Mouse (Mus musculus): ENCODE results near the gene Gm17490.

The Gm17490 gene

GRCm38 (mm10) chr2:11625890-11626289 lies at the start of gene Gm17490:
Gene Gm17490 (minus strand): TSS chr2:11626264.
- DNase-seq: no peak

- DNase-seq: no peak
Observed at GRCm38 (mm10) chr2:11672144-11672543, 46.1 kb upstream of the Gm17490 start.

- DNase-seq: no peak
Observed at GRCm38 (mm10) chr2:11665326-11665725, 39.3 kb upstream of the Gm17490 start.

DNA sequence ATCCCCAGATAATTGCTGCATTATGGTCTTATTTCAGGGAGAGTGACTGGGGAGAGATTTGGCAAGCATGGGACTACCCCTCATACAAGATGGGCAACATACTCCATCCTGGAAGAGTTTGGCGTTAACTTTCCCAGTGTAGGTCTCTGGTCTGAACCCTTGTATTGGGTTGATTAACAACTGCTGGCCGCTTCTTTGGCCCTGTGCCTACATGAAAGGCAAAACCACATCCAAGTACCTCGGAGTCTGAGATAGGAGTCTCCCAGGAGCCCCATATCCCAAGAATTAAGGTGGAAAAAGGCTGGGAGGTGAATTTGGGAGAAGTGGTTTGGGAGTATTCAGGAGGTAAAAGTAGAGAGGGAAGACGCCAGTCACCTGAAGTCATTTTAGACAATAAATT lies 38.7 kb upstream of the Gm17490 start:
- no peak for DNase-seq

DNA sequence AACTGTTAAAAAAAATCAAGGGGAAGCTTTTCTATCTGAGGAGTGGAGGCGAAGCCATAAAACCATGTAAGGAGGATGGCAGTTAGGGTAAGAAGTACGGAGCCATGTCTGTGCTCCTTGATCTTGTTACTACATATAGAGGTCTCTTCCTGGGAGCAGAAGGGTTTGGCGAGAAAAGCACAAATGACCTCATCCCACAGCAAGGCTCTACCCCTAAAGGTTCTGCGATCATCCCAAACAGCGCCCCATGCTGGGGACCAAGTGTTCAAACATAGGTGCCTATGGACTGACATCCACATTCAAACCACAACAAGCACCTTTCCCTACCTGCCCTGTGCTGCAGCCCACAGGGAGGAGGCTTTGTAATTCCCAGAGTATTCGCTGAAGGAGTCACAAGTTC lies 38.3 kb upstream of the Gm17490 start:
- peak; percentile 19 to 57 for DNase-seq

DNA sequence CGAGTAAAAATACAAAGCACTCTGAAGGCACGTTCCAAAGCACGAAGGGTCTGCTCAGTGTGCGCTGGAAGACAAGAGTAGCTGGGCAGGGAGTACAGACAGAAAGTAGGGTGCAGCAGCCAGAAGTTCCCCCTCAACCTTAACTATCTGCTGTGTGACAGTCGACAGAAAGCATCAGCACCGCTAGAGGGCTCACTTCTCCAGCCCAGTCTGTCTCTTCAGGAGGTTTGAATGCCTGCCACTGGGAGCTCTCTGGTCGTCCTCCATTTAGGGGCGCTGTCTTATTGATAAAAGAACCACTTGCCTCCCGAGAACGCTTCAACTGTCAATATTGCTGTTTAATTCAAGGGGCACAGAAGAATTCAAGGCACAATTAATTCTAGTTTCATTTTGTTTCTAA lies 37.9 kb upstream of the Gm17490 start:
- DNase-seq: peak; percentile 78 to 85

- no peak for DNase-seq
Observed at GRCm38 (mm10) chr2:11662907-11663230, 36.8 kb upstream of the Gm17490 start.

DNA sequence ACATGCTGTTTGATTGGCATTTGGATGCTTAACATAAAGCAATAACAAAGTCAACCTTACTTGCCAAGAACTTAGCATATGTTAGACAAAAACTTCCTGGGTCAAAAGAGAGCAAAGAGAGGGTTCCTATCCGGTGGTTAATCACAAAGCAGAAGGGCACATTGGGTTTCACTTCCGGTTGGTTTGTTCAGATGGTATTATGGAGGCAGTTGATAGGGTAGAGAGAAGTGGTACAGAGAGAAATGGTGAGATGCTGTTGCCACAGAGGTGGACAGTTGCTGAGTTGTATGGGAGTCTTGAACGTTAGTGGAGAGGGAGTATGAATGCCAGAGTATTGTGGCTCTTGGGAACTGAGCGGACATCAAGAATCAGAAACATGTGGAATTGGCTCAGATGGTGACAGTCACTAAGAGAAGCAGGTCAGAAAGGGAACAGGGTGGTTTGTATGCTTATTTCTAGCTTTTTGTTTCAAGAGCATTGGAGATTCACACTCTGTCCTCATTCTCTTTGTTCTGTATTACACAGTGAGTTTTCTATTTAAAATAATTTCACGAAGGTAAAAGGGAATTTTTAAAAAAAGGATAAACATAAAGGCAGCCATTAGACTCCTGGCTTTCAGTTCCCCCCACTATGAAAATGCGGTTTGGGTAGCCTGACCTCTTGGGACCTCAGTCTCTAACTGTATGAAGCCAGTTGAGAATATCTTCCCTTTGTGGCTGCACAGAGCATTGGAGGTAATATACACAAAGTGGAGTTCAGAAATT lies 36.3 kb upstream of the Gm17490 start:
- no peak for DNase-seq

- DNase-seq: no peak
Observed at GRCm38 (mm10) chr2:11659263-11659662, 33.2 kb upstream of the Gm17490 start.

- no peak for DNase-seq
Observed at GRCm38 (mm10) chr2:11657581-11657980, 31.5 kb upstream of the Gm17490 start.

DNA sequence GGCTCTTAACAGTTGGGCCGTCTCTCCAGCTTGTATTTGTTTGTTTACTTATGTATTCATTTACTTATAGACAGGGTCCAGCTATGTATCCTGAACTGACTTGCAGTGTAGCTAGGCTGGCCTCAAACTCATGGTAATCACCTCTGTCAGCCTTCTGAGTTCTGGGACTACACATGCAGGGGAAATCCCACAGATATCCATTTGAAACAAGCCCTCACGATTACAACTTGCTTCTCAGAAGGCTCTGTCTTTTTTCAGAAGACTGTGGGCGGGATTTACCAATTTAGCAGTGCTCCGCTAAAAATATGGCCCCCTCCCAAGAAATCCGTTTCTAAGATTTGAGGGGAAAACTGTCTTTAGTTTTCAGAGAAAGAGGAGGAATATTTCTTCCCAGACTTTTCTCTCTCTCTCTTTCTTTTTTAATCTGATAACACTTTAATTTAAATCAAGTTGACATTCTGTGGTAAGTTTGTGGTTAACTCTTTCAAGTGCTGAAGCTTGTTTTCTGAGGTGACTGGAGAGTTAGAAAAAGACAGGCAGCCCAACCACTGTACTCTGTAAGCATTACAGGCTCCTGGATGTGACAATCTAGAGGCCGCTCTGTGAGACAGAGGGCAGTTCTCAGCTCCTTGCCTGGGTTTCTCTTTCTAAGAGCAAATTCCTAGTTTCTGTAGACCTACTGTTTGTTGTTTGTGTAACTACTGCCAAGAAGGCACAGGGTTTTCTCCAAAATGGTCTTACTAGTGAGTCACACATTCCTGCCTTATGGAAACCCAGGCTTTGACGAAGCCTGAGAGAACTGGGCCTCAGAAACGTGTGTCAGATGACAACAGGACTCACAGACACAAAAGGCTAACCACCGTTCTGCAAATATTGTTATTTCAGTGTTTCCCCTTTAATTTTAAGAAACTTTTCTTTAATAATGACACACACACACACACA lies 29.2 kb upstream of the Gm17490 start:
- no peak for DNase-seq

- no peak for DNase-seq
Observed at GRCm38 (mm10) chr2:11653780-11654179, 27.7 kb upstream of the Gm17490 start.

GRCm38 (mm10) chr2:11653330-11653729 lies 27.3 kb upstream of the Gm17490 start:
- DNase-seq: peak in 1 of 2 experiments; percentile 43

DNA sequence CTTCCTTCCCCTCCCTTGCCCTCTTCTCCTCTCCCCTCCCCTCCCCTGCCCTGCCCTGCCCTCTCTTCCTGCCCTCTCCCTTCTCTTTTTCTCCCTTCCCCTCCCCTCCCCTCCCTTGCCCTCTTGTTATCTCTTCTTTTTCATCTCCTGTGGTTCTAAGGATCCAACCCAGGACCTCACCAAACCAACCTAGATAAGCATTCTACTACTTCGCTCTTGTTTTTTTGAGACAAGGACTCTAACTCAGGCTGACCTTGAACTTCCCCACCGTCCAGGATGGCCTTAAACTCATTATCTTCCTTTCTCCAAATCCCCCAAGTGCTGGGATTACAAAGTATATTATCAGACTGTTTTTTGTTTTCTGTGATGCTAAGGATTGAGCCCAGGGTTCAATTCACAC lies 26.7 kb upstream of the Gm17490 start:
- DNase-seq: no peak

DNA sequence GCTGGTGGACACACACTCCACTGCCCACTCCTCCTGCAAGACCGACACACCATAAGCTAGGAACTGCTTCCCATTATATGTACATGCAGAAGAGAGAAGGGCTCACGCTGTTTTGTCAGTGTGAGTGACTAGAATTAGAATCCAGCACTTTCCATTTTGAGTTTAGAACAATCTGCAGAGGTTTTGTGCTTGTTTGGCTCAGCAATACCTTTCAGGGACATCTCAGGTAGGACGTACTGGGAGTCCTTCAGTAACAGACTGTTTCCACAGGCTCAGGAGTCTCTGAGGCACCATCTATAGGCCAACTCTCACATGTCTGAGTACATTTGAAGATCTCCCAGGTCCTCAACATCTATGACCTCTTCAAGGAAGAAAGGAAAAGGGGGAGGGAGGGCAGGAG lies 26.1 kb upstream of the Gm17490 start:
- DNase-seq: no peak

DNA sequence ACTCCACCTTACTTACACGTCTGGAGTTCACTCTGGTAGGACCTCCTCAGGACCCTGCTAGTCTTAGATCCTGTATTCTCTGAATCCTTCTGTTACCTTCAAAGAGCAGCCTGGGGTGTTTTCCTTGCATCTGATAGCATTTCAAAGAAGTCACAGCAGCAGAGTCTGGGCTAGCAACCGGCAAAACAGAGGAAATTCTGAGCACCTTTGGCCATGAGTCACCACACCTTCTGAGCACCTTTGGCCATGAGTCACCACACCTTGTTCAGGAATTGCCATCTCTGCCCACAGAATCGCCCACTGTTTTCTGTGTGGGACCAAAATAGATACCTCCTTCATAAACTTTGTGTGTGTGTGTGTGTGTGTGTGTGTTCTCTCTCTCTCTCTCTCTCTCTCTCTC lies 25.4 kb upstream of the Gm17490 start:
- DNase-seq: no peak

DNA sequence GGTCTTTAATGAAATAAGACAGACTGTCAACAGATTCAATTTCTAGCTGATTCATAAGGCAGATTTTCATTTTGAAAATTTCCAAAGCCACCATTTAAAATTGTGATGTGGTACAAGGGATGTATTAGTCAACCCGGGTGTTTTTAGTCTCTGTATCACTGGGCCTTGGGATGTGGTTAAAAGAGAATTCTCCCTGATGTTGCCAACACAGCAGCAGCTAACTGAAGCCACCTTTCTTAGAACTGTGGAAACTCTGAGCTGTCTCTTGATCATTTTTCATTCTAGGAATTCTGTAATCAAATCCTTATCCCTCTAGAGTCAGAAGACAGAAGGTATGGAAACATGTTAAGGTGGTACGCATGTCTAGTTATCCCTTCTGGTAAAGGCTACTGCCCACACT lies 19.2 kb upstream of the Gm17490 start:
- DNase-seq: no peak

DNA sequence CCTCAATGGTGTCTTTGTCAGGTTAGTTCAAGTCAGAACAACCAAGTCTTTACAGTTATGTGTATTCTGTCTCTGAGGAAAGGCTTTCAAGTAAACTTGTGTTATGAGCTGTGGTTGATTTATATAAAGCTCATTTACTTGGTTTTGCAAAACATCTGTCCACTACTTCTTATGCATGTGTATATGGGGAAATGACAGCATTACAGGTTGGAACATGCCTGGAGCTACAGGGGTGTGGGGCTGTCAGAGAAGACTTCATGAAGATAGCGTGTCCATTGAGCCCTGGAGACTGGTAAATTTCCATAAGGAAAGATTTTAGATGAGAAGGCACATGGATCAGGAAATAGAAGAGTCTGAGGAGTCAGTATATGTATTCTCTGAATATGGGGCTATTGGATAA lies 18.0 kb upstream of the Gm17490 start:
- DNase-seq: no peak

DNA sequence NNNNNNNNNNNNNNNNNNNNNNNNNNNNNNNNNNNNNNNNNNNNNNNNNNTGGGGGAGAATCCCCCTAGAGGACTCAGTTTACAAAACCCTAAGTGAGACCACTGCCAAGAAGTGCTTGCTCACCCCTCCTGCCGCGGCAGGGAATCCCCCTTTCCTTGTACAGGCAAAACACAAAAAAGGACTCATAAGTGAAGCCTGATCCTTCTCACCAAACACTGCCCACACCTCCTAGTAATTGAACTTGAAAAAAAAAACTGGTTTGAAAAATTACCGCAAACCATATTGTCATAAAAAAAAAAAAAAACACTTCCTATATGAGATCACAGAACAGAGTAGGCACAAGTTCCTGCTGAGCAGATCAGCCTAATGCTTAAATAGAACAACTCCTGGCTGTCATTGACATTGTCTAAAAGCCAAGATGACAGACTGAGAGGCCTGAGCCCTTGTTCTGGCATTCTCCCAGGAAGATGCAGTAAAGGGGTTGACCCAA lies 16.4 kb upstream of the Gm17490 start, which contains the start of gene Il2ra:
TSS of gene Il2ra (plus strand) at position 357 of the 491 bp plus-strand sequence.
- DNase-seq: no peak

- DNase-seq: peak; percentile 8 to 17
Observed at GRCm38 (mm10) chr2:11637115-11637514, 11.1 kb upstream of the Gm17490 start.

DNA sequence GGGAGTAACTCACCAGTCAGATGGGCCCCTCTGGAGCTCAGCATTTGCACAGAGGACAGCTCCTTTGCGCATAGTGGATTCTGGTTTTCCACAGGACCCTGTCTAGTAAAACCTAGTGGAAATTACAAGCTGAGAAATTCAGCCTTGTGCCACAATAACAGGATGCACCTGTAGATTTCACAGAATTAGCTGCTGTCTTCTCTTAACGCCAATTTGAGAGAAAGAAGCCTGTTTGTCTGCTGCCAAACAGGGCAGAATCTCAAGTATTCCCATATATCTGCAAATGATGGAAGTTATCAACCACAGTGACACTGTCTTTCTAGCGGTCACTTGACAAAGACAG lies 10.0 kb upstream of the Gm17490 start:
- no peak for DNase-seq

GRCm38 (mm10) chr2:11635471-11636137 lies 9.5 kb upstream of the Gm17490 start:
- DNase-seq: peak in 1 of 2 experiments; percentile 17

GRCm38 (mm10) chr2:11635035-11635434 lies 9.0 kb upstream of the Gm17490 start:
- no peak for DNase-seq

Data from spleen, adult 18-20 months (tissue).